Mouse (Mus musculus) heart, adult 18-20 months (tissue): Measurements from ENCODE around the gene Efcab12. TPM values are rescaled to one million over a fixed set of nuclear protein-coding genes. Genes with fewer than 3 reads are reported as not detected.
A peak's percentile ranks its signal among the peaks of the same experiment; 100 is the strongest.
"Not testable (repeated sequence)": the region's sequence is repeated elsewhere in the genome, so short reads cannot be mapped to it uniquely, and the experiment has no call there.

Experiments used
- DNase-seq, 2 experiments: peaks; one replicate each; pipeline ENCODE4 v3.0.0; 2021 to 2022; ENCODE audit warnings: mixed read lengths in 1 of 2
- long read RNA-seq, 2 experiments: library from polyadenylated mRNA; stranded (forward); transcript quantifications; one replicate each; pipeline ENCODE4 v2.0.0; 2021
- total RNA-seq, 2 experiments: library from RNA; stranded (reverse); gene quantifications; 2 replicates each; pipeline ENCODE4 v1.2.3; 2021

Gene Efcab12
- under 1 TPM; 0.27 to 0.54 TPM for total RNA-seq
- long read RNA-seq, experiment 1, partial matches to known transcripts: 1 of 1 reads
- long read RNA-seq, experiment 1, other reads (novel, unspliced or antisense): 0 of 1 reads
- long read RNA-seq, experiment 2: 0 reads

- DNase-seq: peak; percentile 71 to 77
These were observed at the start of gene Efcab12 for GRCm38 (mm10) chr6:115838161-115838597. Efcab12 (minus strand) TSS chr6:115838412.

GRCm38 (mm10) chr6:115886894-115887293 is 48.7 kb upstream of the Efcab12 start:
- DNase-seq: no peak

GRCm38 (mm10) chr6:115884018-115884417 is 45.8 kb upstream of the Efcab12 start:
- no peak for DNase-seq

GRCm38 (mm10) chr6:115880751-115881150 is 42.5 kb upstream of the Efcab12 start:
- DNase-seq: peak in 1 of 2 experiments; percentile 64

GRCm38 (mm10) chr6:115879736-115880135 is 41.5 kb upstream of the Efcab12 start:
- DNase-seq: no peak

GRCm38 (mm10) chr6:115878694-115879093 is 40.5 kb upstream of the Efcab12 start:
- no peak for DNase-seq

- no peak for DNase-seq
These were observed 39.0 kb upstream of the Efcab12 start for GRCm38 (mm10) chr6:115877239-115877638.

- DNase-seq: not testable (repeated sequence)
These were observed 33.1 kb upstream of the Efcab12 start for GRCm38 (mm10) chr6:115871318-115871717.

GRCm38 (mm10) chr6:115867157-115867556 is 28.9 kb upstream of the Efcab12 start:
- DNase-seq: not testable (repeated sequence)

- DNase-seq: no peak
These were observed 27.0 kb upstream of the Efcab12 start for GRCm38 (mm10) chr6:115865246-115865645.

GRCm38 (mm10) chr6:115863340-115863841 is 25.2 kb upstream of the Efcab12 start:
- peak in 1 of 2 experiments; percentile 40 for DNase-seq

- DNase-seq: no peak
These were observed 21.9 kb upstream of the Efcab12 start for GRCm38 (mm10) chr6:115860027-115860556.

- DNase-seq: no peak
These were observed 21.0 kb upstream of the Efcab12 start for GRCm38 (mm10) chr6:115859258-115859657.

- peak in 1 of 2 experiments; percentile 27 for DNase-seq
These were observed 18.1 kb upstream of the Efcab12 start for GRCm38 (mm10) chr6:115856361-115856745.

GRCm38 (mm10) chr6:115855733-115856360 is 17.6 kb upstream of the Efcab12 start:
- no peak for DNase-seq

GRCm38 (mm10) chr6:115854432-115854831 is 16.2 kb upstream of the Efcab12 start:
- DNase-seq: no peak

GRCm38 (mm10) chr6:115853985-115854384 is 15.8 kb upstream of the Efcab12 start:
- DNase-seq: no peak

GRCm38 (mm10) chr6:115853091-115853813 is 15.0 kb upstream of the Efcab12 start, which contains the start of the genes Mbd4 and Ift122:
Mbd4 (minus strand) TSS chr6:115853371.
Ift122 (plus strand) TSS chr6:115853470.
- DNase-seq: peak; percentile 97 to 99

- no peak for DNase-seq
These were observed 14.4 kb upstream of the Efcab12 start for GRCm38 (mm10) chr6:115852446-115853090.

- no peak for DNase-seq
These were observed 10.5 kb upstream of the Efcab12 start for GRCm38 (mm10) chr6:115848598-115849304.

GRCm38 (mm10) chr6:115846640-115847411 is 8.6 kb upstream of the Efcab12 start:
- DNase-seq: peak; percentile 68 to 80
